8 mouse cellular contexts compared by ENCODE assay signal in genomic region chrX:136992978-136993547, GRCm38 (mm10). TPM values are rescaled to one million over a fixed set of nuclear protein-coding genes. Genes with fewer than 3 reads are reported as not detected.
DNase-seq lines count a peak whose midpoint lies in the region; ATAC-seq lines count a peak whose summit lies in the region.

TSS of gene Zcchc18 (plus strand) at chrX:136993155.

- peak; percentile 93 for ATAC-seq in embryonic facial prominence, embryonic 15.5 days (ENCODE audit: insufficient number of reproducible peaks, low FRiP score, low TSS enrichment, low read depth)
- ATAC-seq in heart, embryonic 14.5 days (ENCODE audit: insufficient number of reproducible peaks, insufficient read depth, low FRiP score, low read depth): peak; percentile 73; the same call in 1 of the 2 replicates
- ATAC-seq in liver, embryonic 11.5 days (replicated peaks; ENCODE audit: low FRiP score): peak; percentile 68

- no peaks in the 10 kb centered on the region for H3K36me3 ChIP-seq in embryonic facial prominence, embryonic 15.5 days
- H3K36me3 ChIP-seq in heart, embryonic 14.5 days (ENCODE audit: control insufficient read depth, insufficient read depth, low read length): no peaks in the 10 kb centered on the region
- H3K36me3 ChIP-seq in liver, embryonic 11.5 days (ENCODE audit: control insufficient read depth, insufficient read depth, low read length): no peaks in the 10 kb centered on the region
- no peaks in the 10 kb centered on the region for H3K36me3 ChIP-seq in splenic B cell, adult 2 months (ENCODE audit: control insufficient read depth, insufficient read depth, low read length, poor library complexity, severe bottlenecking)

- H3K27me3 ChIP-seq in embryonic facial prominence, embryonic 15.5 days: peaks cover 12% of the 10 kb centered on the region
- H3K27me3 ChIP-seq in heart, embryonic 14.5 days (ENCODE audit: control insufficient read depth, insufficient read depth, low read length): no peaks in the 10 kb centered on the region
- H3K27me3 ChIP-seq in liver, embryonic 11.5 days (replicated peaks; ENCODE audit: control insufficient read depth, insufficient read depth, low read length): peaks cover 25% of the 10 kb centered on the region
- H3K27me3 ChIP-seq in splenic B cell, adult 2 months (ENCODE audit: control insufficient read depth, insufficient read depth, low read length, poor library complexity, severe bottlenecking): no peaks in the 10 kb centered on the region

- no peak within 1 kb of the TSS for H3K9ac ChIP-seq in embryonic facial prominence, embryonic 15.5 days
- peak within 1 kb of the TSS; percentile 38 for H3K9ac ChIP-seq in heart, embryonic 14.5 days (ENCODE audit: low read length)
- H3K9ac ChIP-seq in liver, embryonic 11.5 days (ENCODE audit: low read depth, low read length): no peak within 1 kb of the TSS

- H3K4me2 ChIP-seq in embryonic facial prominence, embryonic 15.5 days (replicated peaks): peak within 1 kb of the TSS; percentile 60
- H3K4me2 ChIP-seq in heart, embryonic 14.5 days (ENCODE audit: low read length): peak within 1 kb of the TSS; percentile 72
- peak within 1 kb of the TSS; percentile 56 for H3K4me2 ChIP-seq in liver, embryonic 11.5 days

- H3K4me3 ChIP-seq in embryonic facial prominence, embryonic 15.5 days (replicated peaks): peak within 1 kb of the TSS; percentile 44
- peak within 1 kb of the TSS; percentile 37 to 39 for H3K4me3 ChIP-seq in heart, embryonic 14.5 days (ENCODE audit: control insufficient read depth in 1 of 2, insufficient read depth in 1 of 2, low read depth in 1 of 2, low read length in 2 of 2)
- peak within 1 kb of the TSS; percentile 33 for H3K4me3 ChIP-seq in liver, embryonic 11.5 days (ENCODE audit: low read depth, low read length)

- H3K9me3 ChIP-seq in embryonic facial prominence, embryonic 15.5 days (replicated peaks): no peaks in the 10 kb centered on the region
- no peaks in the 10 kb centered on the region for H3K9me3 ChIP-seq in heart, embryonic 14.5 days (ENCODE audit: control insufficient read depth, low read length)
- H3K9me3 ChIP-seq in liver, embryonic 11.5 days (ENCODE audit: control insufficient read depth, low read length): no peaks in the 10 kb centered on the region

- no peak within 1 kb of the TSS for H3K27ac ChIP-seq in embryonic facial prominence, embryonic 15.5 days (replicated peaks)
- no peak within 1 kb of the TSS for H3K27ac ChIP-seq in heart, embryonic 14.5 days (replicated peaks in 1 of 2; ENCODE audit: control insufficient read depth in 1 of 2, insufficient read depth in 1 of 2, low read depth in 2 of 2, low read length in 2 of 2)
- no peak within 1 kb of the TSS for H3K27ac ChIP-seq in liver, embryonic 11.5 days (ENCODE audit: low read depth, low read length)

- no peaks in the 10 kb centered on the region for H3K4me1 ChIP-seq in embryonic facial prominence, embryonic 15.5 days
- H3K4me1 ChIP-seq in heart, embryonic 14.5 days (ENCODE audit: control insufficient read depth in 2 of 2, insufficient read depth in 2 of 2, low read length in 2 of 2): no peaks in the 10 kb centered on the region; a peak in 1 of 4 replicates
- no peaks in the 10 kb centered on the region for H3K4me1 ChIP-seq in liver, embryonic 11.5 days (replicated peaks; ENCODE audit: control insufficient read depth, insufficient read depth, low read length)

- WGBS in embryonic facial prominence, embryonic 15.5 days: 23% methylated on average over 26 of the region's 26 CpGs
- WGBS in heart, embryonic 14.5 days: 19% methylated on average over 26 of the region's 26 CpGs
- 15% methylated on average over 26 of the region's 26 CpGs for WGBS in liver, embryonic 11.5 days

- DNase-seq in kidney, adult 18-20 months: peak; percentile 15
- no peak for DNase-seq in kidney, adult 11 months
- peak; percentile 58 for DNase-seq in kidney, postnatal 14 days
- peak; percentile 54 for DNase-seq in liver, embryonic 11.5 days (ENCODE audit: low spot score)
- DNase-seq in naive thymus-derived CD4-positive, alpha-beta T cell, adult 2 months (ENCODE audit: low read depth): peak; percentile 54
- DNase-seq in splenic B cell, adult 2 months (ENCODE audit: low read depth, low spot score): peak; percentile 76

RNA-seq across cellular contexts. Expression of gene Zcchc18, which starts in this region (rescaled TPM):
- 15.0 and 18.9 TPM in 2 replicates for polyA plus RNA-seq in embryonic facial prominence, embryonic 15.5 days (2015; fragmentation: Nextera tagmentation; extraction: Ambion mirVana)
- polyA plus RNA-seq in heart, embryonic 14.5 days (2014; fragmentation: Nextera tagmentation; extraction: Ambion mirVana): 1.5 and 1.8 TPM in 2 replicates
- 2.6 and 3.0 TPM in 2 replicates for polyA plus RNA-seq in liver, embryonic 11.5 days (2014; fragmentation: Nextera tagmentation; extraction: Ambion mirVana)
